Mouse (Mus musculus): ENCODE results near the gene Txn2. TPM values are rescaled to one million over a fixed set of nuclear protein-coding genes. Genes with fewer than 3 reads are reported as not detected.

The Txn2 gene
- total and polyA plus RNA-seq, 2 experiments from 2014 or later = 39.9 to 182 TPM

DNA sequence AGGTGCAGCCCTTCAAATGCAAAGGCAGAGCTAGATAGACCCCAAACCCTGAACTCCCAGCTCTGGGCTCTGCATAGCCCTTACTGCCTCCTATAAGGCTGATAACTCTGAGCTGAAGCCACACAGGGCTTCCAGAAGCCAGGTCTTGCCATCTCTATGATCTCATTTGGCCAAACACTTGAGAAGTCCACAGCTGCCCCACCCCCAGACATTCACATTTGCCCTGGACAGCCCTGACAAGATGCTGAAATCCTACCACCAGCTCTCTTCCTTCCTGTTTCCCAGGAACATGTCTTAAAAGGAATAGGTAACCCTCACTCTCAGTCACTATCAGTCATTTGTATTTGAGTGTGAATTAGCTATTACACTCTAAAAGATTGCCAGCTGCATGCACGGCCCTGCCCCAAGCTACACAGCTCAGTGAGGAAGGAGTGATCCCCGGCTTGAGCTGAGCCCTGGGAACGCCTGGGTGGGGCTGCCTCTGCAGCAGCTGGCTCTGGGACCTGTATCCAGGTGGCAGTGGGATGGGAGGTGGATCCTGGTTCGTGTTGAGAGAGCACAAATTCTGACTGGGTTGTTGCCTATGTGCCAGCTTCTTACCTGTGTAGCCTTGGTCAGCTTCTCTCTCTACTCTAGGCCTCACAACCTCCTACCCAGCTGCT lies 38.9 kb downstream of the Txn2 start:
- no peak overlapping the region for H3K4me3 ChIP-seq (ENCODE audit: low read depth, low read length)
- no peak for ATAC-seq (ENCODE audit: low FRiP score)
- H3K27me3 ChIP-seq (ENCODE audit: insufficient read depth, low read length) = no peaks in the 10 kb centered on the region
- H3K9ac ChIP-seq (replicated peaks; ENCODE audit: low read length, poor library complexity, severe bottlenecking) = no peak overlapping the region
- no peak for TF ChIP-seq CTCF (IDR thresholded peaks at IDR 0.05)
- H3K9me3 ChIP-seq (ENCODE audit: low read length) = no peaks in the 10 kb centered on the region
- no peak overlapping the region for H3K27ac ChIP-seq (ENCODE audit: low read depth, low read length)
- no peaks in the 10 kb centered on the region for H3K4me1 ChIP-seq (ENCODE audit: insufficient read depth, low read length)
- DNase-seq (ENCODE audit: low spot score) = no peak
- no peaks in the 10 kb centered on the region for H3K36me3 ChIP-seq (ENCODE audit: insufficient read depth, low read length)
- no peak overlapping the region for H3K4me2 ChIP-seq (ENCODE audit: low read depth, low read length, poor library complexity, severe bottlenecking)
- WGBS = 50% methylated on average over 4 of the region's 4 CpGs

DNA sequence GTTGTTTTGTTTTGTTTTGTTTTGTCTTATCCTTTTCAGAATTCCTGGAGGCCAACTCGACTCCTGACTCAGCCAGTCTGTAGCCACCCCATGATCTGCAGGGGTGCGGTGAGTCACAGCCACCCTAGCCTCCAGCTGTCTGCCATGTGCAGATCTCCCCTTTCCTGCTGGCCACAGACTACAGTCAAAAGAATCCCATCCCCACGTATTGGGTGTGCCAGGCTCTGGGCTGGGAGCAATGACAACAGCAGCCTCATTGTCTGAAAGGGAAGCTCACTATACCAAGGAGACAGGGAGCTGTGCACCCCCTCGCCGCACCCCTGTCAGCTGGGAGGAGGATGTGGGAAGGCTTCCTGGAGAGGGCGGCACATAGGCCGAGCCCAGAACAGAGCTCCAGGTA lies 40.5 kb downstream of the Txn2 start:
- WGBS = 61% methylated on average over 7 of the region's 7 CpGs
- Histone ChIP-seq H3K27ac (ENCODE audit: low read depth, low read length) (no peak overlapping the region), H3K4me2 (ENCODE audit: low read depth, low read length, poor library complexity, severe bottlenecking) (no peak overlapping the region), H3K9me3 (ENCODE audit: low read length) (no peaks in the 10 kb centered on the region), H3K9ac (replicated peaks; ENCODE audit: low read length, poor library complexity, severe bottlenecking) (no peak overlapping the region), H3K4me1 (ENCODE audit: insufficient read depth, low read length) (no peaks in the 10 kb centered on the region), H3K4me3 (ENCODE audit: low read depth, low read length) (no peak overlapping the region), H3K36me3 (ENCODE audit: insufficient read depth, low read length) (no peaks in the 10 kb centered on the region), H3K27me3 (ENCODE audit: insufficient read depth, low read length) (no peaks in the 10 kb centered on the region)
- no peak for ATAC-seq (ENCODE audit: low FRiP score)
- no peak for TF ChIP-seq CTCF (IDR thresholded peaks at IDR 0.05)
- DNase-seq (ENCODE audit: low spot score) = no peak

DNA sequence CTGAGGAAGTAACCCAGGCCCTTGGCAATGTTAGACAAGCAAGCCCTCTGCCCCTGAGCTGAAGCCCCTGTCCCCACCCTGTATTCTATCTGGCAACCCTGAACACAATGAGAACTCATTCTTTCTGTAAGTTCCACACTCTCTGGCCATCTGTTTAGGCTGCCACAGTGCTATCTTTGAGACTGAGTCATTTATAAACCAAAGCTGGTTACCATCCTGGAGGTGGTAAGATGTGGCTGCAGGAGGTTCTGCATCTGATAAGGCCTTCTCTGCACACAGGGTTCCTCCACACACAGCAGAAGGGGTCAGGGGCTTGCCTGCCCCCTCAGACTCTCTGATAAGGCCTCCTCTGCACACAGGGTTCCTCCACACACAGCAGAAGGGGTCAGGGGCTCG lies 41.7 kb downstream of the Txn2 start:
- TF ChIP-seq CTCF (IDR thresholded peaks at IDR 0.05) = no peak
- Histone ChIP-seq H3K9me3 (ENCODE audit: low read length) (no peaks in the 10 kb centered on the region), H3K4me2 (ENCODE audit: low read depth, low read length, poor library complexity, severe bottlenecking) (no peak overlapping the region), H3K27ac (ENCODE audit: low read depth, low read length) (no peak overlapping the region), H3K36me3 (ENCODE audit: insufficient read depth, low read length) (no peaks in the 10 kb centered on the region), H3K9ac (replicated peaks; ENCODE audit: low read length, poor library complexity, severe bottlenecking) (no peak overlapping the region), H3K4me3 (ENCODE audit: low read depth, low read length) (no peak overlapping the region), H3K4me1 (ENCODE audit: insufficient read depth, low read length) (no peaks in the 10 kb centered on the region), H3K27me3 (ENCODE audit: insufficient read depth, low read length) (no peaks in the 10 kb centered on the region)
- 48% methylated on average over 1 of the region's 1 CpGs for WGBS
- no peak for ATAC-seq (ENCODE audit: low FRiP score)
- DNase-seq (ENCODE audit: low spot score) = no peak

DNA sequence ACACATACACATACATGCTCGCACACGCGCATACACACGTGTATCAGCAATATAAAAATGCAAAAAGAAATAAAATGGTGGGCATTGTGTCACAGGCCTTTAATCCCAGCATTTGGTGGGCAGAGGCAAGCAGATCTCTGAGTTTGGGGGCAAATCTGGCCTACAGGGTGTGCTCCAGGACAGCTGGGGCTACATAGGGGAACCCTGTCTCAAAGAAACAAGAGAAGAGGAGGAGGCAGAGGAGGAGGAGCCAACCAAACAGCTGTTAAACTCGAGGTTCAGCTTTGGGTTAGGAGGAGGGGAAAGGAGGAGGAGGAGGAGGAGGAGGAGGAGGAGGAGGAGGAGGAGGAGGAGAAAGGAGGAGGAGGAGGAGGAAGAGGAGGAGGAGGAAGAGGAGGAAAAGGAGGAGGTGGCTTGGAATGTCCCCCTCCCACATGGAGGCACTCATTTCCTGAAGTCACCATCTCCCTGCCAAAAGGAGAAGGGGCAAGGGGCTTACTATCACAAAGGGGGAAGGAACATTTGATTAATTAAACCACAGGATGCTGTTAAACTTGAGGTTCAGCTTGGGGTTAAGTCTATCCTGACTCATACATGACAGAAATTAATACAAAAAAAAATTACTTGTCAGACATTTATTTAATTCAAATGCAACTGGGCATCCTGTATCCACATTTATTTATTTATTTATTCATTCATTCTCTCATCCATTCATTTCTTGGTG lies 42.3 kb downstream of the Txn2 start:
- Histone ChIP-seq H3K4me3 (ENCODE audit: low read depth, low read length) (no peak overlapping the region), H3K27ac (ENCODE audit: low read depth, low read length) (no peak overlapping the region), H3K36me3 (ENCODE audit: insufficient read depth, low read length) (no peaks in the 10 kb centered on the region), H3K9ac (replicated peaks; ENCODE audit: low read length, poor library complexity, severe bottlenecking) (no peak overlapping the region), H3K9me3 (ENCODE audit: low read length) (no peaks in the 10 kb centered on the region), H3K4me1 (ENCODE audit: insufficient read depth, low read length) (no peaks in the 10 kb centered on the region), H3K27me3 (ENCODE audit: insufficient read depth, low read length) (no peaks in the 10 kb centered on the region), H3K4me2 (ENCODE audit: low read depth, low read length, poor library complexity, severe bottlenecking) (no peak overlapping the region)
- no peak for TF ChIP-seq CTCF (IDR thresholded peaks at IDR 0.05)
- no peak for ATAC-seq (ENCODE audit: low FRiP score)
- DNase-seq (ENCODE audit: low spot score) = no peak
- WGBS = 98% methylated on average over 4 of the region's 5 CpGs

DNA sequence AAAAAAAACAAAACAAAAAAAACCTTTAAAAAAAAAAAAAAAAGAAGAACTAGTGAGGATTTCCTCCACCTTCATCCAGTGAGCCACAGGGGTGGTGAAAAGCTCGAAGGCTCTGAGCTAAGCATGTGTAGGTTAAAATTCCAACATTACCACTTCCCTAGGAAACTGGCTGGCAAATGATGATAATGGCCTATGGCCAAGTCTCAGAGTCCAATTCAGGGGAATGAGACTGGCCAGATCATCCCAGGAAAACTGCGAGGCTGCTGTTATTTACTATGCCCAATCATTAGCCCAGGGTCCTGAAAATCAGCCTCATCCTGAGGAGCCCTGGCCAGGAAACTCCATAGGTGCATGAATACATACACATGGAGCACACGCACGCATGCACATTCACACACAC lies 42.9 kb downstream of the Txn2 start:
- DNase-seq (ENCODE audit: low spot score) (no peak), ATAC-seq (ENCODE audit: low FRiP score) (no peak)
- Histone ChIP-seq H3K9ac (replicated peaks; ENCODE audit: low read length, poor library complexity, severe bottlenecking) (no peak overlapping the region), H3K36me3 (ENCODE audit: insufficient read depth, low read length) (no peaks in the 10 kb centered on the region), H3K4me3 (ENCODE audit: low read depth, low read length) (no peak overlapping the region), H3K4me1 (ENCODE audit: insufficient read depth, low read length) (no peaks in the 10 kb centered on the region), H3K9me3 (ENCODE audit: low read length) (no peaks in the 10 kb centered on the region), H3K27ac (ENCODE audit: low read depth, low read length) (no peak overlapping the region), H3K4me2 (ENCODE audit: low read depth, low read length, poor library complexity, severe bottlenecking) (no peak overlapping the region), H3K27me3 (ENCODE audit: insufficient read depth, low read length) (no peaks in the 10 kb centered on the region)
- no peak for TF ChIP-seq CTCF (IDR thresholded peaks at IDR 0.05)
- whole genome bisulfite sequencing = 84% methylated on average over 4 of the region's 4 CpGs

DNA sequence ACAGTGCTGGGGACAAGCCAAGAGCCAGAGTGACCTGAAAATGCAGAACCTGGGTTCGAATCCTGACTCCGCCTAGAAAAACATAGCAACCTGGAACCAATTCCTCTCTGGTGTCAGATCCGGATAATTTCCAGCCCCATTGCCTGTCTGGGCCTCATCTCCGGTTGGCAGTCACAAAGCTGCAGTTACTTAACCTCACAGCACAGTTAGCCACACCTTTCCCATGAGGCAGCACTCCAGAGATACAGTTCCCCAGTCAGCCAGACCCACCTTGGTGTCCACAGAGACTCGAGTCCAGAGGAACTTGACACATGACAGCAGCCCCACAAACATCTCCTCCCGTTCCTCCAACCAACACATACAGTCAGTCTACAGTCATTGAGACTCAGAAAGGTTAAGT lies 43.6 kb downstream of the Txn2 start:
- H3K4me3 ChIP-seq (ENCODE audit: low read depth, low read length) = no peak overlapping the region
- no peaks in the 10 kb centered on the region for H3K4me1 ChIP-seq (ENCODE audit: insufficient read depth, low read length)
- H3K9me3 ChIP-seq (ENCODE audit: low read length) = no peaks in the 10 kb centered on the region
- no peaks in the 10 kb centered on the region for H3K36me3 ChIP-seq (ENCODE audit: insufficient read depth, low read length)
- no peak overlapping the region for H3K27ac ChIP-seq (ENCODE audit: low read depth, low read length)
- 89% methylated on average over 6 of the region's 6 CpGs for WGBS
- no peak for TF ChIP-seq CTCF (IDR thresholded peaks at IDR 0.05)
- H3K27me3 ChIP-seq (ENCODE audit: insufficient read depth, low read length) = no peaks in the 10 kb centered on the region
- ATAC-seq (ENCODE audit: low FRiP score) (no peak), DNase-seq (ENCODE audit: low spot score) (no peak)
- no peak overlapping the region for H3K4me2 ChIP-seq (ENCODE audit: low read depth, low read length, poor library complexity, severe bottlenecking)
- H3K9ac ChIP-seq (replicated peaks; ENCODE audit: low read length, poor library complexity, severe bottlenecking) = no peak overlapping the region
